Mouse (Mus musculus): Measurements from ENCODE around the gene Rab21. TPM values are rescaled to one million over a fixed set of nuclear protein-coding genes. Genes with fewer than 3 reads are reported as not detected.
"Not testable (repeated sequence)": the region's sequence is repeated elsewhere in the genome, so short reads cannot be mapped to it uniquely, and the experiment has no call there.

Rab21 gene
- polyA plus RNA-seq, 1 experiment from 2014 or later: 7.0 TPM

DNA sequence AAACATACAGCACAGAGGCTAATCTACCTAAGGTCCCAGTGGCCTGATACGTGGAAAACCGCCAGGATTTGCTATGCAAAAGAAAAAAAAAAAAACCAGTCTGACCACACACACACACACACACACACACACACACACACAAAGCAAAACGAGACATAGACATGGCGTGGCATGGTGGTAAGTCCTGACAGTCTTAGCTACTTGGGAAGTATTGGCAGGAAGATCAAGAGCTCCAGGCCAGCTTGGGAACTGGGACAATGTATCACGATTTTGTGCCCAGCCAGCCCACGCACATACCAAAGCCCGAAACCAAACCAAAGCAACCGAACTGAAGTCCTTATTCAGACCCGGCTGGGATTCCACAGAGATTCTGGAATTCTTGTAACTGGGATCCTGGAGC lies 18.1 kb upstream of the Rab21 start:
- ATAC-seq: no peak
- Histone ChIP-seq H3K9ac (ENCODE audit: low read depth, low read length) (no peak overlapping the region), H3K27me3 (ENCODE audit: control insufficient read depth, insufficient read depth, low read depth, low read length) (no peaks in the 10 kb centered on the region), H3K4me3 (ENCODE audit: low read depth, low read length) (no peak overlapping the region), H3K36me3 (ENCODE audit: control insufficient read depth, insufficient read depth, low read length) (no peaks in the 10 kb centered on the region), H3K4me2 (ENCODE audit: low read length) (no peak overlapping the region), H3K9me3 (replicated peaks; ENCODE audit: control insufficient read depth, low read length, poor library complexity, severe bottlenecking) (no peaks in the 10 kb centered on the region), H3K27ac (ENCODE audit: low read length) (no peak overlapping the region), H3K4me1 (ENCODE audit: control insufficient read depth, insufficient read depth, low read length) (no peaks in the 10 kb centered on the region)
- WGBS: 85% methylated on average over 9 of the region's 9 CpGs

DNA sequence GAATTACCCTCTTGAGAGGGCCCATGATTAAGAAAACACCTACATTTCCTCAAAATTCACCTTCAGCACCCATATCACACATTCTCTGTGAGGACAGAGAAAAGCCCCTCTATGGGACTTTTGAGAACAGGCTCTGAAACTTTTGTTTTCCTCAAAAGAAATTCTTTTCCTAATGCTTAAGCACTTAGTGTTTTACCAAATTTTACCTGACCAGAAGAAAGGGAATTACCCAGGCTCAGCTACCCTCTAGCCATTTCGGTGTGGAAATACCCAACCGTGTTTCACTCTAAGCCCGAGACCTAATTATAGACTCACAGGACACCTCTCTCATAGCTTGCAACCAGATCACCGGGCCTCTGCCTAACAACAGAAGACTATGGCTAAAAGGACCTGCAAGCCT lies 17.6 kb upstream of the Rab21 start:
- H3K9me3 ChIP-seq (replicated peaks; ENCODE audit: control insufficient read depth, low read length, poor library complexity, severe bottlenecking): no peaks in the 10 kb centered on the region

DNA sequence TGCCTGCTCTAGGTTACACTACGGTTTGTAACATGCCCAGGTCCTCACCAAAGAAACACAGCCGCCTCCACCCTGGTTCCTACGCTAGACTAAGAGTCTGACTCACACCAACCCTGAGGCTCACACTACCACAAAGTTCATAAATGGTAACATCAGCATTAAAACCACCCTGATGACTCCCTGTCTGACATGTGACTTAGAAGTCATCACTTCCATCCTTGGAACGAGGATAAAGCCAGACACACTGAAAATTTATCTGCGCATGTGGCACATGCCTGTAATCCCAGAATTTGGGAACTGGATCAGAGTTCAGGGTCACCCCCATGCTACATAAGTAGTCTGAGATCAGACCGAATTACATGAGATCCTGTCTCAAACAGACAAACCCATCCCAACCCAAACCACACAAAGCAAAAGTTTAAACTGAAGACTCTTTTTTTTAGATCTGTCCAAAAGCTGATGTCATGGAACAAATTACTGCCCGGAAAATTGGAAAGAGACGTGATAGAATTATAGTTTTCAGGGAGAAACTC lies 17.1 kb upstream of the Rab21 start:
- H3K9me3 ChIP-seq (replicated peaks; ENCODE audit: control insufficient read depth, low read length, poor library complexity, severe bottlenecking): no peaks in the 10 kb centered on the region
- H3K4me3 ChIP-seq (ENCODE audit: low read depth, low read length): no peak overlapping the region
- H3K9ac ChIP-seq (ENCODE audit: low read depth, low read length): no peak overlapping the region
- no peaks in the 10 kb centered on the region for H3K27me3 ChIP-seq (ENCODE audit: control insufficient read depth, insufficient read depth, low read depth, low read length)
- no peak overlapping the region for H3K4me2 ChIP-seq (ENCODE audit: low read length)
- ATAC-seq: no peak
- WGBS: 83% methylated on average over 8 of the region's 8 CpGs
- H3K36me3 ChIP-seq (ENCODE audit: control insufficient read depth, insufficient read depth, low read length): no peaks in the 10 kb centered on the region
- H3K27ac ChIP-seq (ENCODE audit: low read length): no peak overlapping the region
- no peaks in the 10 kb centered on the region for H3K4me1 ChIP-seq (ENCODE audit: control insufficient read depth, insufficient read depth, low read length)

More for the DNA sequence above, 17.6 kb upstream of the Rab21 start:
- H3K4me1 ChIP-seq (ENCODE audit: control insufficient read depth, insufficient read depth, low read length): no peaks in the 10 kb centered on the region
- no peaks in the 10 kb centered on the region for H3K36me3 ChIP-seq (ENCODE audit: control insufficient read depth, insufficient read depth, low read length)
- no peak overlapping the region for H3K4me2 ChIP-seq (ENCODE audit: low read length)
- ATAC-seq: no peak
- no peaks in the 10 kb centered on the region for H3K27me3 ChIP-seq (ENCODE audit: control insufficient read depth, insufficient read depth, low read depth, low read length)
- H3K9ac ChIP-seq (ENCODE audit: low read depth, low read length): no peak overlapping the region
- H3K4me3 ChIP-seq (ENCODE audit: low read depth, low read length): no peak overlapping the region
- 86% methylated on average over 4 of the region's 4 CpGs for WGBS
- no peak overlapping the region for H3K27ac ChIP-seq (ENCODE audit: low read length)

DNA sequence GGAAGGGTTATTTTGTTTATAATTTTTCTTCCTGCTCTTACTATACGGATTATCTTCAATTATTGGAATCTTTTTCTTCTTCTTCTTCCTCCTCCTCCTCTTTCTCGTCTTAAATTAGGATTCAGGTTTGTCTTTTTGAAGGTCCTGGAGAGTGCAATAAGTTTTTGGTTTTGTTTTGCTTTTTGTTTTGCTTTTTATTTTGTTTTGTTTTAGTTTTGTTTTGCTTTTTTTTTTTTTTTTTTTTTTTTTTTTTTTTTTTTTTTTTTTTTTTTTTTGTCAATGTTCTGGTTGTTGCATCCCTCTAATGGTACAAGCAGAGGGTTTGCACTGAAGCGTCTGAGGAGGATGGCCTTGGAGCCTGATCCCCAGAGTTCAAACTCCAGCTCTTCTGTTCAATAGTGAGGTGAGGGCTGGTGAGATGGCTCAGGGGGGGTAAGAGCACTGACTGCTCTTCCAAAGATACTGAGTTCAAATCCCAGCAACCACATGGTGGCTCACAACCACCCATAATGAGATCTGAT lies 13.7 kb upstream of the Rab21 start:
- Histone ChIP-seq H3K9me3 (replicated peaks; ENCODE audit: control insufficient read depth, low read length, poor library complexity, severe bottlenecking) (no peaks in the 10 kb centered on the region), H3K36me3 (ENCODE audit: control insufficient read depth, insufficient read depth, low read length) (no peaks in the 10 kb centered on the region), H3K27ac (ENCODE audit: low read length) (no peak overlapping the region), H3K4me3 (ENCODE audit: low read depth, low read length) (no peak overlapping the region), H3K27me3 (ENCODE audit: control insufficient read depth, insufficient read depth, low read depth, low read length) (no peaks in the 10 kb centered on the region), H3K4me2 (ENCODE audit: low read length) (no peak overlapping the region), H3K9ac (ENCODE audit: low read depth, low read length) (no peak overlapping the region), H3K4me1 (ENCODE audit: control insufficient read depth, insufficient read depth, low read length) (no peaks in the 10 kb centered on the region)
- ATAC-seq: no peak
- WGBS: 89% methylated on average over 3 of the region's 3 CpGs

DNA sequence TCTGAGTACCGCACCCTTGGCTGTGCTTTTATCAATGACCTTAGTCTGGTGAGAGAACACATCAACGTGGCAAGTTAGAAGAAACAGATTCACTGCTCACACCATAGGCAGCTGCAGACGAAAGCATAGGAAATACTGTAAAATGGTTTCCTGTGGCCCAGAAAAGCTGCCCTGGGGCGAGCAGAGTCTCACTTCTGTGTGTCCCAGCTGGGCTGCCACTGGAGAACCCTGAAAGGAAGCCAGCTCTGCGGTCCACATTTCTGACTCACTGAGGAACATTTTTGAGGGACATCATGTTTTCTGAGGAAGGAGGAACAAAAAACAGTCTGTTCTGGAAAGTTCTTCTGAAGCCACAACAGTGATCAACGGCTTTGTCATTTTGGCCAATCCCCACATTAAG lies 13.1 kb upstream of the Rab21 start:
- WGBS: 80% methylated on average over 6 of the region's 6 CpGs
- H3K36me3 ChIP-seq (ENCODE audit: control insufficient read depth, insufficient read depth, low read length): no peaks in the 10 kb centered on the region
- no peak overlapping the region for H3K9ac ChIP-seq (ENCODE audit: low read depth, low read length)
- no peak overlapping the region for H3K4me2 ChIP-seq (ENCODE audit: low read length)
- H3K9me3 ChIP-seq (replicated peaks; ENCODE audit: control insufficient read depth, low read length, poor library complexity, severe bottlenecking): no peaks in the 10 kb centered on the region
- no peak overlapping the region for H3K4me3 ChIP-seq (ENCODE audit: low read depth, low read length)
- ATAC-seq: no peak
- no peaks in the 10 kb centered on the region for H3K4me1 ChIP-seq (ENCODE audit: control insufficient read depth, insufficient read depth, low read length)
- no peaks in the 10 kb centered on the region for H3K27me3 ChIP-seq (ENCODE audit: control insufficient read depth, insufficient read depth, low read depth, low read length)
- H3K27ac ChIP-seq (ENCODE audit: low read length): no peak overlapping the region

DNA sequence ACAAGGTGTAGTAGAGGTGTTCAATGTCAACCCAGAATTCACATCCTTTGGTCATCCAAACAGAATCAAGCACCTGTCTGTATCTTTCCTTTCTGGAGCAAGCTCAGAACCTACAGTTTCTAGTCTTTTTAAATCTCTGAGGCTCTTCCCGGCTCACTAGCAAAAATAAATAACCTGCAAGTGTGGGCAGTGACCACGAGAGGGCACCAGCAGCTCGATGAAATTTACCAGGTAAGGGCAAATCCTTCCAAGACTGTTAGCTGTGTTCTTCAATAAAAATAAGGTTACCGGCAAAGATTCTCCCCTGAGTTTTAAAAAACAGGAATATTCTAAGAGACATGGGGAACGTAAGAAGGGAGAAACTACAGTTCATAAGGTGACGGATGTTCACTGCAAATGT lies 7.9 kb upstream of the Rab21 start:
- 10% methylated on average over 6 of the region's 6 CpGs for WGBS
- no peak overlapping the region for H3K27ac ChIP-seq (ENCODE audit: low read length)
- 0 out of 2 replicates have a peak, but pooled peaks have one; percentile 14 for ATAC-seq
- no peaks in the 10 kb centered on the region for H3K4me1 ChIP-seq (ENCODE audit: control insufficient read depth, insufficient read depth, low read length)
- no peaks in the 10 kb centered on the region for H3K27me3 ChIP-seq (ENCODE audit: control insufficient read depth, insufficient read depth, low read depth, low read length)
- H3K4me3 ChIP-seq (ENCODE audit: low read depth, low read length): no peak overlapping the region
- no peak overlapping the region for H3K4me2 ChIP-seq (ENCODE audit: low read length)
- H3K9ac ChIP-seq (ENCODE audit: low read depth, low read length): no peak overlapping the region
- H3K36me3 ChIP-seq (ENCODE audit: control insufficient read depth, insufficient read depth, low read length): no peaks in the 10 kb centered on the region
- H3K9me3 ChIP-seq (replicated peaks; ENCODE audit: control insufficient read depth, low read length, poor library complexity, severe bottlenecking): no peaks in the 10 kb centered on the region

DNA sequence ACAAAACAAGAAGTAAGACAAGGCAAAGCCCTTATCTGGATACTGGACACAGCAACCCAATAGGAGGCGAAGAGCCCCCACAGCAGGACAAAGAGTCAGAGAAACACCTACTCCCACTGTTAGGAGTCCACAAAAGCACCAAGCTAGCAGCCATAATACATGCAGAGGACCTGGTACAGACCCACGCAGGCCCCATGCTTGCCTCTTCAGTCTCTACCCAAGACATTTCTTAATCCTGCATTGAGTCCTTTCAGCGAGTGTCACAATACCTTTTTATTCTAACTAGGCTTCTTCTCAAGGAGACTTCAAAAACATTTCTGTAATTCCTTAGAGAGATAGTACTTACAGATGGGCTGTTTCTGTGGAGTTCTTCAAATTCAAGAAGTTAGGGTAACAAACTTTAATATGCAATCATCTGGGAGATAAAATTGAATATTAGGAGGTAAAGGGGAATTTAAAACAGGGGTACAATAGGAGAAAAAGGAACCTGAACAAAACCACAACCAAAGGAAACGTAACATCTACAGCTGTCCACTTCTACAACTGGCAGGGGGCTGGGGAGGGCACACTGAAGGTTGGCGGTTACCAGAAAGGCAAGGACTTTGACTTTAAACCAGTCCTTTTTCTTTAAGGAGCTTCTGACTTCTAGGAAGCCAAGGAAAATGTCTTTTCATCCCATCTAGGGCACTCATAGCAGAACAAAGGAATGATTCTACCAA lies 6.1 kb upstream of the Rab21 start:
- Histone ChIP-seq H3K27ac (ENCODE audit: low read length) (no peak overlapping the region), H3K4me1 (ENCODE audit: control insufficient read depth, insufficient read depth, low read length) (no peaks in the 10 kb centered on the region), H3K9ac (ENCODE audit: low read depth, low read length) (no peak overlapping the region), H3K27me3 (ENCODE audit: control insufficient read depth, insufficient read depth, low read depth, low read length) (no peaks in the 10 kb centered on the region), H3K4me3 (ENCODE audit: low read depth, low read length) (no peak overlapping the region), H3K36me3 (ENCODE audit: control insufficient read depth, insufficient read depth, low read length) (no peaks in the 10 kb centered on the region), H3K4me2 (ENCODE audit: low read length) (no peak overlapping the region), H3K9me3 (replicated peaks; ENCODE audit: control insufficient read depth, low read length, poor library complexity, severe bottlenecking) (no peaks in the 10 kb centered on the region)
- ATAC-seq: no peak
- 59% methylated on average over 5 of the region's 5 CpGs for WGBS

DNA sequence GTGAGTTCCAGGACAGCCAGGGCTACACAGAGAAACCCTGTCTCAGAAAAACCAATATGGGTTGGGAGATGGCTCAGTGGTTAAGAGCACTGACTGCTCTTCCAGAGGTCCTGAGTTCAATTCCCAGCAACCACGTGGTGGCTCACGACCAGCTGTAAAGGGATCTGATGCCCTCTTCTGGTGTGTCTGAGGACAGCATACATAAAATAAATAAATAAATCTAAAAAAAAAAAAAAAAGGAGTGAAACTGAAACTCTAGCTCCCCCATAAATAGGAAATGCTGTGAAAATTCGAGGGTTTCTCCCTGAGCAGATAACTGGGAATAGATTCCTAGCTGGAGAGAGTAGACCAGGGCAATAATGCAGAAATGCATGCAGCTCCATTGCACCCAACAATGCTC lies 3.0 kb upstream of the Rab21 start:
- 67% methylated on average over 3 of the region's 3 CpGs for WGBS
- not testable (repeated sequence) for H3K36me3 ChIP-seq (ENCODE audit: control insufficient read depth, insufficient read depth, low read length); ATAC-seq; H3K4me2 ChIP-seq (ENCODE audit: low read length); H3K27ac ChIP-seq (ENCODE audit: low read length); H3K9ac ChIP-seq (ENCODE audit: low read depth, low read length); H3K4me3 ChIP-seq (ENCODE audit: low read depth, low read length); H3K27me3 ChIP-seq (ENCODE audit: control insufficient read depth, insufficient read depth, low read depth, low read length); H3K9me3 ChIP-seq (replicated peaks; ENCODE audit: control insufficient read depth, low read length, poor library complexity, severe bottlenecking); H3K4me1 ChIP-seq (ENCODE audit: control insufficient read depth, insufficient read depth, low read length)

DNA sequence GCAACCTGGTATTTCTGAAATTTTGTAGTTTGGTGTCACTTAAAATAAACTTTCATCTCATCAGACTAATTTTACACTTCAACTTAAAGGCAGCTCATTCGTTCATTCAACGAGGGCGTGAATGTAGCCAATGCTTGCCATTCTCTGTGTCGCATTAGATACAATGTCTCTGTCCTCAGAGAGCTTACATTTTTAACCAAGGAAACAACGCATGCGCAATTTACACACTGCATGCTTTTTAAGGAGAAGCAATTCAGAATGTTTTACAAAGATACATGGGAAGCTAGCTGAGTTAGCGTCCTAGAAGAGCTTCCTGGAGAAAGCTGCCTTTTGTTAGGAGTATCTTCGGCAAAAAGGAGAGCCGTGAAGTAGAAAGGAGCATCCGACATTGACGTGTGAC lies 919 bp upstream of the Rab21 start:
- Histone ChIP-seq H3K4me3 (ENCODE audit: low read depth, low read length) (peak overlapping the region; percentile 98), H3K27me3 (ENCODE audit: control insufficient read depth, insufficient read depth, low read depth, low read length) (no peaks in the 10 kb centered on the region), H3K4me1 (ENCODE audit: control insufficient read depth, insufficient read depth, low read length) (peaks cover 25% of the 10 kb centered on the region), H3K36me3 (ENCODE audit: control insufficient read depth, insufficient read depth, low read length) (no peaks in the 10 kb centered on the region), H3K9ac (ENCODE audit: low read depth, low read length) (no peak overlapping the region; the same call in 1 of the 2 replicates), H3K27ac (ENCODE audit: low read length) (peak overlapping the region; percentile 98), H3K4me2 (ENCODE audit: low read length) (peak overlapping the region; percentile 59), H3K9me3 (replicated peaks; ENCODE audit: control insufficient read depth, low read length, poor library complexity, severe bottlenecking) (no peaks in the 10 kb centered on the region)
- WGBS: 52% methylated on average over 11 of the region's 11 CpGs
- no peak for ATAC-seq

Data from midbrain, embryonic 16.5 days (tissue).